ENCODE assay signal across 12 mouse cellular contexts in the genomic region with DNA sequence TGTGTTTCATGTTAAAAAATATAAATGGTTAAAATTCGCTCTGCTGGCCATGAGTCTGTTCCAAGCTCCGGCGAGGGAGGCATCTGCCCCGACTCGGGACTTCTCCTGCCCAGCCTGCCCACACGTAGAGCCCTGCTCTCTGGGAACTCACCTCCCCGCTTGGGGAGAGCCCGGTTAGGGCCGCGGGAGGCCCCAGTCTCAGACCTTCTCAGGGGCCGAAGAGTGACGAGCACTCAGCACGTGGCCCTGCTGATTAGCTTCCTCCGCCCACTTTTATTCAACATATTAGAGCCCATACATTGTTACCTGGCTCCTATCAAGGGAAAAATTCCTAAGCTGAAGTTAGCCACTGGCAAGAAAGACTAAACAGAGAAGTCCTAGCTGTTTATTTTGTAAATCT. TPM values are rescaled to one million over a fixed set of nuclear protein-coding genes. Genes with fewer than 3 reads are reported as not detected.
DNase-seq lines count a peak whose midpoint lies in the region; ATAC-seq and TF ChIP-seq lines count a peak whose summit lies in the region.
"Had no signal": no experiment of that assay in that cellular context is flagged by ENCODE, and none has a peak within 500 bp of the region (broad histone marks: within the 10 kb centered on the region; RNA-seq: fewer than 3 reads in every experiment).

No protein-coding gene starts in this region.

- H3K27me3 ChIP-seq in midbrain, embryonic 13.5 days: no peaks in the 10 kb centered on the region
- H3K27me3 ChIP-seq: embryonic facial prominence, embryonic 13.5 days had no signal

- ATAC-seq in cerebellum, adult (ENCODE audit: insufficient number of reproducible peaks, low FRiP score, low TSS enrichment): no peak
- no peak for ATAC-seq in midbrain, embryonic 13.5 days

- no peak overlapping the region for H3K4me3 ChIP-seq in ES-E14 (ENCODE audit: insufficient read depth in 1 of 2, low read depth in 1 of 2, low read length in 2 of 2, poor library complexity in 1 of 2, severe bottlenecking in 1 of 2)
- H3K4me3 ChIP-seq in midbrain, embryonic 13.5 days (replicated peaks): no peak overlapping the region
- H3K4me3 ChIP-seq: embryonic facial prominence, embryonic 13.5 days had no signal

- H3K36me3 ChIP-seq in ES-E14 (ENCODE audit: control insufficient read depth, insufficient read depth, low read length, poor library complexity, severe bottlenecking): no peaks in the 10 kb centered on the region
- H3K36me3 ChIP-seq in midbrain, embryonic 13.5 days: no peaks in the 10 kb centered on the region
- H3K36me3 ChIP-seq: embryonic facial prominence, embryonic 13.5 days had no signal

- in situ Hi-C loops in ES-E14 (cut with MboI; ENCODE audit: low sequenced_read_pairs in 2 of 2, unreplicated experiment in 2 of 2): no loop called here

- no peak overlapping the region for H3K9ac ChIP-seq in ES-E14 (ENCODE audit: insufficient read depth, low read depth, low read length, poor library complexity, severe bottlenecking)
- H3K9ac ChIP-seq in midbrain, embryonic 13.5 days (replicated peaks): no peak overlapping the region
- H3K9ac ChIP-seq: embryonic facial prominence, embryonic 13.5 days had no signal

- H3K27ac ChIP-seq in ES-E14 (ENCODE audit: insufficient read depth, low read depth, low read length, poor library complexity, severe bottlenecking): no peak overlapping the region
- H3K27ac ChIP-seq in midbrain, embryonic 13.5 days: no peak overlapping the region
- H3K27ac ChIP-seq: embryonic facial prominence, embryonic 13.5 days had no signal

- peak; percentile 38 for DNase-seq in cerebellum, adult 11 months
- DNase-seq in ES-E14 (ENCODE audit: low read depth, low spot score): peak; percentile 36
- DNase-seq in cerebellum, adult 11-12 months: peak; percentile 64
- DNase-seq in hindlimb bud, embryonic 11.5 days (ENCODE audit: extremely low spot score, low read depth, low spot score): peak; percentile 12
- DNase-seq in lung, postnatal 14 days: peak; percentile 29
- DNase-seq in yolk sac, embryonic 10.5 days (ENCODE audit: low spot score): no peak

- no peaks in the 10 kb centered on the region for H3K4me1 ChIP-seq in ES-E14 (ENCODE audit: control insufficient read depth in 2 of 2, insufficient read depth in 2 of 2, low read length in 2 of 2, poor library complexity in 1 of 2)
- H3K4me1 ChIP-seq in midbrain, embryonic 13.5 days (replicated peaks): no peaks in the 10 kb centered on the region
- H3K4me1 ChIP-seq: embryonic facial prominence, embryonic 13.5 days had no signal

- no peak overlapping the region for H3K4me2 ChIP-seq in midbrain, embryonic 13.5 days (replicated peaks)
- H3K4me2 ChIP-seq: embryonic facial prominence, embryonic 13.5 days had no signal

- no peaks in the 10 kb centered on the region for H3K9me3 ChIP-seq in ES-E14 (ENCODE audit: control insufficient read depth, insufficient read depth, low read depth, low read length)
- peaks cover 28% of the 10 kb centered on the region for H3K9me3 ChIP-seq in midbrain, embryonic 13.5 days

- WGBS in midbrain, embryonic 13.5 days: 83% methylated on average over 14 of the region's 14 CpGs

TF ChIP-seq in ES-E14, 5 proteins besides CTCF, POLR2A, EP300 and RAD21:
- TF ChIP-seq HCFC1 (IDR thresholded peaks at IDR 0.05; ENCODE audit: borderline replicate concordance, insufficient read depth, low read length): no peak
- TF ChIP-seq CHD2 (IDR thresholded peaks at IDR 0.05; ENCODE audit: low read depth, low read length): no peak
- TF ChIP-seq ZC3H11A (IDR thresholded peaks at IDR 0.05; ENCODE audit: borderline replicate concordance, low read depth, low read length): no peak

RNA-seq across cellular contexts. Expression of a gene that starts 51.0 kb away (rescaled TPM):
- 0.13 TPM in 1 of 2 replicates, not detected in the other for total RNA-seq in ES-E14 (2012; rRNA removed)
- polyA plus RNA-seq in midbrain, embryonic 13.5 days (2015; fragmentation: Nextera tagmentation; extraction: Ambion mirVana): not detected in 2 replicates
- total RNA-seq: layer of hippocampus, postnatal 14 days had no signal
- polyA plus RNA-seq: C2C12; embryonic facial prominence, embryonic 13.5 days; neural tube, embryonic 11.5 days had no signal

RNA-seq across cellular contexts. Expression of a gene that starts 54.3 kb away (rescaled TPM):
- not detected in 2 replicates for total RNA-seq in ES-E14 (2012; rRNA removed)
- not detected in 2 replicates for polyA plus RNA-seq in midbrain, embryonic 13.5 days (2015; fragmentation: Nextera tagmentation; extraction: Ambion mirVana)
- total RNA-seq: layer of hippocampus, postnatal 14 days had no signal
- polyA plus RNA-seq: C2C12; neural tube, embryonic 11.5 days had no signal
